Mouse (Mus musculus) c-Kit-negative CD71-positive TER-119-positive erythroid progenitor cells, embryonic 14.5 days (primary cell): Measurements from ENCODE around the gene Tmem108.

Experiments
- DNase-seq: peaks from one replicate; pipeline ENCODE4 v3.0.0-alpha.2; 2013; ENCODE audit warnings: low read depth, low spot score

The Tmem108 gene

GRCm38 (mm10) chr9:103636847-103637246 lies 124.8 kb downstream of the Tmem108 start:
- DNase-seq: no peak

GRCm38 (mm10) chr9:103628861-103629469 lies 132.7 kb downstream of the Tmem108 start:
- DNase-seq: no peak

DNA sequence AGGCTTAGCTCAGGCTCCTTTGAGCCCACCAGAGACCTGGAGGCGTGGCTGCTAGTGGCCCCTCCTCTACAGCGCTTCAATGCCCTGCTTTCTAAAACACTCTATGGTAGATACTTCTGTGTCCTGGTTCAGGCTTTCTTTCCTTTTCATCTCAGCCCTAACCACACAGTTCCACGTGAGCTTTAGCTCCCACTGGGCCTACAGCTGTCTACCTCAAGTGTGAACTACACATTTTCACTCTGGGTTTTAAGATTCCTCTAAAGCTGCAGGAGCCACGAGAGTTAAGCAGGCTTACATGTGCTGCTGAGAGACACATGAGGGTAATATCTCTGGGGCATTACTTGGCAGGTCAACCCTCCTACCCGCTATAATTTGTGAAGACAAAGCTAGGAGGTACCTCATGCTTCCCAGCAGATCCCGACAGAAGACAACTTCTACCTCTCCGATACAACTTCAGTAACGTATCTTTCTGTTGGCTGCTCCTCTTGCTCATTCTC lies 134.2 kb downstream of the Tmem108 start:
- DNase-seq: no peak

GRCm38 (mm10) chr9:103626156-103626555 lies 135.5 kb downstream of the Tmem108 start:
- no peak for DNase-seq

DNA sequence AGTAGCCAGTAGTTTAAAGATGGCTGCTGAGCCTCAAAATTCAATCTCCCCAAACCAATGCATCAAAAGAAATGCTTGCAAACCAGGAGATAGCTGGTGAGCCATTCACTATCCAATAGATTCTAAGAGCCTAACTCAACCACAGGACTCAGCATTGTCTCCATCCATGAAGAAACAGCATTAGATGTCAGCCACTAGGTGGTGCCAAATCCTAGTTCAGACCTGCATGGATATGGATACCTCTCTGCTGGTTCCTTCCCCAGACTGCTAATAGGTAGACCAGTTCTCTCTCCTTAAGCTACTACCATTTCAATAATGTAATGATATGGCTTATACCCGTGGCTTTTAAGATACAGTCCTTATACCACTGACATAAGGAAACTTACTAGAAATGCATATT lies 137.0 kb downstream of the Tmem108 start:
- no peak for DNase-seq

- DNase-seq: no peak
Observed at GRCm38 (mm10) chr9:103623560-103624316, 137.9 kb downstream of the Tmem108 start.

DNA sequence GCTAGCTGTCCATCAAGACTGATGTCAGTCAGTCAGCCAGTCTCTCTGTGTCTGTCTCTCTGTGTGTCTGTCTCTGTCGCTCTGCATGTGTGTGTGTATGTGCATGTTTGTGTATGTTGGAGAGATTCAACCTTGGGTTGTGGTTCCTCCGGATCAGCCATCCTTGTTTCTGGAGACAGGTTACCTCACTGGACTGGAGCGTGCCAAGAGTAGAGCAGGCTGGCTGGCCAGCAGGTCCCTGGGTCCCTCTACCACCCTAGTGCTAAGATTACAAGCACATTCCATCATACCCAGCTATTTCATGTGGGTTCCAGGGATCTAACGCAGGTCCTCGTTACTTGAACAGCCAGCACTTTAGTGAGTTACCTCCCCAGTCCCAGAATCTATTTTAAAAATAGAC lies 138.6 kb downstream of the Tmem108 start:
- DNase-seq: no peak

- DNase-seq: no peak
Observed at GRCm38 (mm10) chr9:103621870-103622269, 139.8 kb downstream of the Tmem108 start.

DNA sequence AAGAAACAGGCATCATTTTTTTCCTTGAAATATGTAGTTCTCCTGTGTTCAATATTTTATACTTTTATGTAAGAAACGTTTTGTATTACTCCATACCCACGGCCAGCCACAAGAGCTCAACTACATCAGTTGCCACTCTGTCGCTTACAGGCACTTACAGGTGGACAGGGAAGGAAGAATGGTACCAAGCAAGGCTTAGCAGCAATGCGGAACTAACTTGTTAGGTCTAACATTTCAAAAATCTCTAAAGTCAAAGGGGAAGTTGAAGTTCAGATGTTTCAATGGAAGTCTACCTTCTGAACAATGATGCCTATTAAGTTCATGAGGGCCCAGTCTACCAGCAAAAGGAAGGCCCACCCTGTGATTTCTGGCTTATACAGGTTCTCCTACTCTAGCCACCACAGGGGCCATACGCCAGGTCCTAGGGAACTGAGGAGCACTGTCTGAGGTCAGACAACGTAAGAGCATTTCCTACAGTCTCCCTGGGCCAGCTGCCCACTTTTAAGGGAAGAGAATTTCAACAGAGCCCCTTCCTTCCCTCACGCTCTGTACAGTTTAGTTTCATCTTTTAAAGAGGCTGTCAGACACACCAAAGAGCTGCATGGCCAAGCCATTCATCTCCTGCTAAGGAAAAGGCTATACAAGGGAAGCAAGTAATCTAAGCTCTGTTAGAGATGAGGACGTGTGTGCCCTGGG lies 141.0 kb downstream of the Tmem108 start:
- no peak for DNase-seq

DNA sequence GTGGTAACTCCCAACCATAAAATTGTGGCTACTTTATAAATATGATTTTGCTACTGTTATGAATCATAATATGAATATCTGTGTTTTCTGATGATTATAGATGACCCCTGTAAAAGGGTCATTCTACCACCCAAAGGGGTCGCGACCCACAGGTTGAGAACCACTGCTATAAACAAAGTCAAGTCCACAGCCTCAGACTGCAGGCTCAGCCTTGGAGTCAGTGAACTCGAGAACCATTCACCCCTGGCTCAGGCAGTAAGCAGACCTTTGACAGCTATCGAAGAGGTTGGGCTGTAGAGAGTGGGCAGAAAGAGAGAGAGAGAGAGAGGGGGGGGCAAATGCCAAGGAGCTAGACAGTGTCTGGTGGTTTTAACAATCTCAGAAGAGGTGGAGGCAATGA lies 147.4 kb downstream of the Tmem108 start:
- no peak for DNase-seq

- DNase-seq: no peak
Observed at GRCm38 (mm10) chr9:103608161-103609058, 153.2 kb downstream of the Tmem108 start.

DNA sequence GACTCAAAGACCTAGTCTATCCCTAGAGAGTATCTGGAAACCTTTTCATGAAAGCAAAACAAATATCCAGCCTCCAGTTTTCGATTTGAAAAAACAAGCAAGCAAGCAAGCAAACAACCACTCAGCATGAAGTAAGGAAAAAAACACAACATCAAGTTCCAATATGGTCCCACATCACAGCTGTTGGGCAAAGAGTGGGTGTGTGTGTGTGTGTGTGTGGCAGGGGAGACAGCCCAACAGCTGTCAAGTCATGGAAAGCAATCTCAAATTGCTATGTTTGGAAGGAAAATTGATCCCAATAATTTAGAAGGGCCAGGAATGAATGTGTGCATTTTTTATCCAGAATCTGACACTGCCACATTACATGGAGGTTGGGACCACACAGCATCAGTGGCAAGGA lies 155.6 kb downstream of the Tmem108 start:
- DNase-seq: no peak

DNA sequence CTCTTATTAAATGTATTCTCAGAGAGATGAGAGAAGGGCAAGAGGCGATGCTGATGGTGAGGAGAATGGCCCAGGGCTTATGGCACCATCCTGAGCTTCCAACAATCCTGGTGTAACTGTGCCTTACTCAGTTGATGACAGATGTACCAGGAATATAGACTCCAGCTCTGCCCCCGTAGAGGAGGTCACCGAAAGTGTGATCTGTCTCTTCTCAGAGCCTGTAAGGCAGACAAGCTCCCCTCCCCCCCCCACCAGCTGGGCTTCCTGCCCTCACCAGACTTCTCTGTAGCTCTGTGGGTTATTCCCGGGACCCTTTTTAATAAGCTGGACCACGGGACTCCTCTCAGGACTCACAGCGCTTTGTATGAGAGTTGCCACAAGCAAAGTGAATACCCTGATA lies 157.8 kb downstream of the Tmem108 start:
- no peak for DNase-seq

DNA sequence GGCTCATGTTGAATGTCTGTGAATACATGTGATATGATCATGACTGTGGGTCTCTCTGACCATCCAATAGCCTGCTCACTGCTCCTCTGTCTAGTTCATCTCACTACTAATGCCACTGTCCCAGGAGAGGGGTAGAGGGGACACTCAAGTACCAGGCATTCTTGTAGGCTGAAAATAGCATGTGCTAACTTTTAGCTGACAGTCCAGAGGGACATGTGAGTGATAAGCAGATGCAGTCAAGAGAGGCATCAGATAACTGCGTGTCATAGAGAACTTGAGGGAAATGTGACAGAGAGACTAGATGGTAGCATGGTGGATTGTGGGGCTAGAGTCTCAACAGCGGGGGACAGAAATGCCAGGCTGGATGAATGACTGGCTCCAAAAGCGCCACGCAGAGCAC lies 159.8 kb downstream of the Tmem108 start:
- DNase-seq: no peak

DNA sequence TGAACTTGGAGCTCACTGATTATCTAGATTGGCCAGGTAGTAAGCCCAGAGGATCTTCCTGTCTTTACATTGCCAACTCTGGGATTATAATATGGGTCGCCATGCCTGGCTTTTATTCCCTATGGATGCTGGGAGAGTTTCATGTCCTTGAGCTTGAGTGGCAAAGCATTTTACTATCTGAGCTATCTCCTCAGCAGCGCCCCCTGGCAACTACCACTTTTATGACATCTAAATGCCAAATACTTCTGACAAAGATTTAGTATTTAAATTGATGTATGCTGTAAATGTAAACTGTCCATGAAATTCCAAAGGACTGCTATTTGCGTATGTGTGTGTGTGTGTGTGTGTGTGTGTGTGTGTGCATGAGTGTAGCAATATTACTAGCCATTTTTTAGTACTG lies 160.8 kb downstream of the Tmem108 start:
- DNase-seq: no peak

DNA sequence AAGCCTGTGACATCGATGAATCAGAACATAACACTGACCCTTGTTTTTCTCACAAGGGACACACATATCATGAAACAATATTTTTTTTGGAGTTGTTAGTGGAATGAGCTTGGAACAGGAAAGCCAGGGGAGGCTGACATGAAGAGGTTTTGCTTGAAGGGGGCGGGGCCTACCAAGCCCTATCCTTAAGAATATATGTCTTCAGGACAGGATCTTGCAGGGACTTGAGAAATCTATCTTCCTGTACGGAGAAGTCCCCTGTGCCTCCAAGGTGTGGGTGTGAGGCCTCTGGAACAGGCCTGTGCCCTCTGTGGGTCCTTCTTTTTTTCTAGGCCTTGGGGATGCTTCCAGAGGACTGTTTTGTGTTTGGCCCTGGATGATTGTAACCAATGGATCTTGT lies 161.7 kb downstream of the Tmem108 start:
- no peak for DNase-seq

DNA sequence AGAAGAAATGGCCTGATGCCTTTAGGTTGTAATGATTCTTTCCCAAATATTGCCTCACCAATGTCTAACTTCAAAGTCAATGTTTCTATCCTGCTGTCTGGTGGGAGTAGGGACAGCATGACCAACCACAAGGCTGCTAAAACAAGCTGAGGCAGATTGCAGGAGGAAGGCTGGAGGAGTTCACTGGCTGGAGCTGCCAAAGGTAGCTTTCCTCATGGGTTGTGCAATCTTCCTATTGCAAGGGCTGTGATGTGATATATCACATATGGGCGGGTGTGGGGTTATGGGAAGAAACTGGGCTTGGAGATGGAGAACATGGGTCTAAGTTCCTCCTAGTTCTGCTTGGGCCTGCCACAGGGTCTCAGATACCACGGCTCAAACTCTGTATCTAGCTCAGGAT lies 163.8 kb downstream of the Tmem108 start:
- no peak for DNase-seq

GRCm38 (mm10) chr9:103595190-103595837 lies 166.3 kb downstream of the Tmem108 start:
- DNase-seq: no peak

GRCm38 (mm10) chr9:103594423-103595189 lies 167.0 kb downstream of the Tmem108 start:
- no peak for DNase-seq

DNA sequence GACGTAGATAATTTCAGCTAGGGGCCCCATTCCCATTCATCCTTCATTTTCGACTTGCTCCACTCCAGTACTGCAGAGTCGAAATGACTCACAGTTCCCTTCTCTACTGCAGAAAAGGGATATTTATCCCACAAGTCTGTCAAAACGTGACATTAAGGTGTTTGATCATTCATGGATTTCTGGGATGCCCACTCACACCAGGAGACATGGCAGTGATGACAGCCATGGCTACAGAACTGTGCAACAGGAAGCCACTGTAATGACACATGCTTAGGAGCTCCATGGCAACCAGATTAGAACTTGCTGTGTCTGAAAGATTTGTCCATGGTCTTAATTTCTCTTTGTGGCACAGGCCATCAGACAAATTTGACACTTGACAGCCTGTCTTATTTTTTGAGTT lies 168.6 kb downstream of the Tmem108 start:
- no peak for DNase-seq
